Mouse (Mus musculus) hindbrain, embryonic 11.5 days (tissue): ENCODE results near the gene Bcl7b. TPM values are rescaled to one million over a fixed set of nuclear protein-coding genes. Genes with fewer than 3 reads are reported as not detected.
A peak's percentile ranks its signal among the peaks of the same experiment; 100 is the strongest.

Source experiments
- ATAC-seq: fragments of 200-750 bp; cut with Nextera tagmentation; 2 replicates; pipeline ENCODE4 v1.8.0; 2017; ENCODE audit warnings: mild to moderate bottlenecking, moderate TSS enrichment, moderate library complexity; ENCODE audit not compliant: low FRiP score
- DNase-seq: peaks from one replicate; pipeline ENCODE4 v3.0.0-alpha.2; 2015; ENCODE audit warnings: low spot score
- H3K27ac ChIP-seq: fragments of 300-500 bp; sonication (generic); 2 replicates; pipeline ENCODE4 v1.5.1; 2014; ENCODE audit warnings: mild to moderate bottlenecking, low read depth, low read length
- H3K27me3 ChIP-seq: fragments of 300-500 bp; sonication (generic); 2 replicates; pipeline ENCODE4 v1.6.1; 2014; ENCODE audit warnings: mild to moderate bottlenecking, low read length, moderate library complexity, mixed read lengths; ENCODE audit not compliant: control insufficient read depth, insufficient read depth
- H3K36me3 ChIP-seq: fragments of 300-500 bp; sonication (generic); 2 replicates; pipeline ENCODE4 v1.6.1; 2014; ENCODE audit warnings: mild to moderate bottlenecking, low read length, moderate library complexity, mixed read lengths; ENCODE audit not compliant: control insufficient read depth, insufficient read depth
- H3K4me1 ChIP-seq: fragments of 300-500 bp; sonication (generic); replicated peaks from 2 replicates; pipeline ENCODE4 v1.6.1; 2014; ENCODE audit warnings: low read length, mixed read lengths; ENCODE audit not compliant: control insufficient read depth, insufficient read depth
- H3K4me2 ChIP-seq: fragments of 300-500 bp; sonication (generic); replicated peaks from 2 replicates; pipeline ENCODE4 v1.6.1; 2014; ENCODE audit warnings: mild to moderate bottlenecking, low read depth, low read length
- H3K4me3 ChIP-seq: fragments of 300-500 bp; sonication (generic); 2 replicates; pipeline ENCODE4 v1.5.1; 2014; ENCODE audit warnings: low read depth, low read length
- H3K9ac ChIP-seq: fragments of 300-500 bp; sonication (generic); 2 replicates; pipeline ENCODE4 v1.6.1; 2014; ENCODE audit warnings: low read depth, low read length
- H3K9me3 ChIP-seq: fragments of 300-500 bp; sonication (generic); 2 replicates; pipeline ENCODE4 v1.6.1; 2016; ENCODE audit warnings: low read length; ENCODE audit not compliant: control insufficient read depth
- WGBS: fragments of 180-500 bp; shearing (Covaris S2); extraction: QIAGEN DNeasy Blood & Tissue Kit; methylation state at CpG from one replicate; pipeline ENCODE4 v1.1.7; 2014; 5-methylcytosine and 5-hydroxymethylcytosine counted together
- polyA plus RNA-seq: library from polyadenylated mRNA; unstranded; fragments of >200 nt; fragmentation: Nextera tagmentation; extraction: Ambion mirVana; gene quantifications from 2 replicates; pipeline ENCODE4 v1.2.1, GENCODE M21; 2014

Bcl7b gene
- polyA plus RNA-seq, 1 experiment from 2014 or later: 35.9 TPM

DNA sequence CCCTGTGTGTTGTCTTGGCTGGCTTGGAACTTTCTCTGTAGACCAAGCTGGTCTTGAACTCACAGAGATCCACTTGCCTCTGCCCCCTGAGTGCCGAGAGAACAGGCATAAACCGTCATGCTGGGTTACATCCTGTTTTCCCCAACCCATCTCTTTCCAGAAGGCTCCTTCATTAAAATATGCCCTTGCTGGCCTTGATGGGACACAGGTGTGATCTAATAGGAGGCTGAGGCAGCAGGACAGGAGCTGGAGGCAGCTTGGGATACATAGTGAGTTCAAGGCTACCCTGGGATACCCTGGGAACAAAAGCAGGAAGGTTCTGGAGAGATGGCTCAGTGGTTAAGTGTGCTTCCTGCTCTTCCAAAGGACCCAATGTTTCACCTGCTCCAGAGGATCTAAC lies 28.2 kb upstream of the Bcl7b start:
- DNase-seq: no peak
- WGBS: 74% methylated on average over 2 of the region's 2 CpGs
- ATAC-seq: no peak

DNA sequence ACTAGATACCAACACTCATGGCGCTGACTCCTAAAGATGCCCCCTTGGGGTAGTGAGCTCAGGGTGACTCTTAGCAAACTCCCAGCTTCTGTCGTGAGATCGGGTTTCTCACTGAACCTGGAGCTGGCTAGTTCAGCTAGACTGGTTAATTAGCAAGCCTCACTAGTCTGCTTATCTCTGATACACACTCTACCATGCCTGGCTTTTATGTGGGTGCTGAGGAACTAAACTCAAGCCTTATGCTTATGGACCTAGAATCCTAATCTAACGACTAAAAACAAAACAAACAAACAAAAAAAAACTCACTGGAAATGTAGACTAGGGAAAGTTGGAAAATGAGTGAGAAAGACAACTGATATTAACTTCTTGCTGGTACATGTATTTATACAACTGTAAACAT lies 23.6 kb upstream of the Bcl7b start:
- H3K27ac ChIP-seq: no peak overlapping the region
- H3K4me1 ChIP-seq: no peaks in the 10 kb centered on the region
- DNase-seq (no peak), ATAC-seq (no peak)
- no peaks in the 10 kb centered on the region for H3K9me3 ChIP-seq
- no peaks in the 10 kb centered on the region for H3K36me3 ChIP-seq
- H3K4me3 ChIP-seq: no peak overlapping the region
- 66% methylated on average over 4 of the region's 4 CpGs for WGBS
- no peak overlapping the region for H3K9ac ChIP-seq
- no peaks in the 10 kb centered on the region for H3K27me3 ChIP-seq
- no peak overlapping the region for H3K4me2 ChIP-seq

More for the DNA sequence above, 28.2 kb upstream of the Bcl7b start:
- H3K36me3 ChIP-seq: no peaks in the 10 kb centered on the region
- H3K4me3 ChIP-seq: no peak overlapping the region
- no peak overlapping the region for H3K27ac ChIP-seq
- H3K27me3 ChIP-seq: no peaks in the 10 kb centered on the region
- H3K9me3 ChIP-seq: no peaks in the 10 kb centered on the region
- no peak overlapping the region for H3K4me2 ChIP-seq
- no peaks in the 10 kb centered on the region for H3K4me1 ChIP-seq
- no peak overlapping the region for H3K9ac ChIP-seq

DNA sequence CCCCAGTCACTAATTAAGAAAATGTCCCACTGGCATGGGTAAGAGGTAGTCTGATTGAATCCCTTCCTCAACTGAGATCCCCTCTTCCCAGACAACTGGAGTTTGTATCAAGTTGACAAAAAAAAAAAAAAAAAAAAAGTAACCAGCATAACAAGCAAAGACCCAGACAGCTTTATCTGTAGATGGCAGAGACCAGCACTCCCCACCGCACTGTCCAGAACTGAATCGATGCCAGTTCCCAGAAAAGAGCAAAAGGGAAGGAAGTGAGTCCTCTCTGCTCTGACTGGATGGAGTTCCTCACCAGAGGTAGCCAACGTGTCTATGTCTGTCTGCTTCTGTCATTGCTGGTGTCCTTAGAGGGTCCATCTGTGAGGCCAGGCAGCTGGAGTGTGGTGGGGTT lies 22.6 kb upstream of the Bcl7b start:
- ATAC-seq: no peak
- no peak for DNase-seq
- Histone ChIP-seq H3K4me3 (no peak overlapping the region), H3K36me3 (no peaks in the 10 kb centered on the region), H3K27me3 (no peaks in the 10 kb centered on the region), H3K9me3 (no peaks in the 10 kb centered on the region), H3K9ac (no peak overlapping the region), H3K27ac (no peak overlapping the region), H3K4me2 (no peak overlapping the region), H3K4me1 (no peaks in the 10 kb centered on the region)
- 73% methylated on average over 3 of the region's 3 CpGs for WGBS

DNA sequence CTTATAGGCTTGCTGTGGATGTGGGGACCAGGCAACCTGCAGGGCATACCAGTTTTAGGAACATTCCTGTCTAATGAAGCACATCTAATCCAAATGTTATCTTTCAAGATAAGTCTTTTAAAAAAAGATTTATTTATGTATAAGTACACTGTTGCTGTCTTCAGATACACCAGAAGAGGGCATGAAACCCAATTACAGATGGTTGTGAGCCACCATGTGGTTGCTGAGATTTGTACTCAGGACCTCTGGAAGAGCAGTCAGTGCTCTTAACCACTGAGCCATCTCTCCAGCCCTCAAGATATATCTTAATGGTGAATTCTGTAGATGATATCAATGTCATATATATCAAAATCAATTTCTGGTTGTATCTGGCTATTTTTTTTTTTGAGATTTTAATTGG lies 22.1 kb upstream of the Bcl7b start:
- no peaks in the 10 kb centered on the region for H3K4me1 ChIP-seq
- no peaks in the 10 kb centered on the region for H3K27me3 ChIP-seq
- H3K9ac ChIP-seq: no peak overlapping the region
- no peaks in the 10 kb centered on the region for H3K36me3 ChIP-seq
- ATAC-seq (no peak), DNase-seq (no peak)
- no peak overlapping the region for H3K27ac ChIP-seq
- H3K4me2 ChIP-seq: no peak overlapping the region
- H3K4me3 ChIP-seq: no peak overlapping the region
- no peaks in the 10 kb centered on the region for H3K9me3 ChIP-seq

DNA sequence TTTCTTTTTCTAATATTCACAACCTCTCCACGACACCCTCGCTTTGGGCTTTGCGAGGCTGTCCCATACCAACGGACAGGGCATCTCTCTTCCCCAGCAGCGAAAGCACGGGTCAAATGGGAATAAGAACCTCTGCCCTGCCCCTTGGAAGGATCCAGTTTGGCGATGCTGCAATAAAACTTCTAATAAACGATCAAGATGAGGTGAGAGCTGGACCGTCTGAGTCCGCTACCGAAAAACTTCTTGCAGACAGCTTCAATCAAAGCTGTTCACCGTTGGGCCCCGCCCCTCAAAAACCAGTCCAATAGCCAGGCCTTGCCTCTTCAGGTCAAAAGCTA lies 19.4 kb upstream of the Bcl7b start:
- H3K9me3 ChIP-seq: no peaks in the 10 kb centered on the region
- DNase-seq: no peak
- no peaks in the 10 kb centered on the region for H3K36me3 ChIP-seq
- H3K4me3 ChIP-seq: peak overlapping the region; percentile 65
- peak overlapping the region; percentile 50; the same call in 1 of the 2 replicates for H3K9ac ChIP-seq
- H3K27ac ChIP-seq: no peak overlapping the region; the same call in 1 of the 2 replicates
- WGBS: under 1% methylated on average over 13 of the region's 13 CpGs
- H3K4me1 ChIP-seq: no peaks in the 10 kb centered on the region
- no peaks in the 10 kb centered on the region for H3K27me3 ChIP-seq
- H3K4me2 ChIP-seq: peak overlapping the region; percentile 59
- ATAC-seq: no peak

DNA sequence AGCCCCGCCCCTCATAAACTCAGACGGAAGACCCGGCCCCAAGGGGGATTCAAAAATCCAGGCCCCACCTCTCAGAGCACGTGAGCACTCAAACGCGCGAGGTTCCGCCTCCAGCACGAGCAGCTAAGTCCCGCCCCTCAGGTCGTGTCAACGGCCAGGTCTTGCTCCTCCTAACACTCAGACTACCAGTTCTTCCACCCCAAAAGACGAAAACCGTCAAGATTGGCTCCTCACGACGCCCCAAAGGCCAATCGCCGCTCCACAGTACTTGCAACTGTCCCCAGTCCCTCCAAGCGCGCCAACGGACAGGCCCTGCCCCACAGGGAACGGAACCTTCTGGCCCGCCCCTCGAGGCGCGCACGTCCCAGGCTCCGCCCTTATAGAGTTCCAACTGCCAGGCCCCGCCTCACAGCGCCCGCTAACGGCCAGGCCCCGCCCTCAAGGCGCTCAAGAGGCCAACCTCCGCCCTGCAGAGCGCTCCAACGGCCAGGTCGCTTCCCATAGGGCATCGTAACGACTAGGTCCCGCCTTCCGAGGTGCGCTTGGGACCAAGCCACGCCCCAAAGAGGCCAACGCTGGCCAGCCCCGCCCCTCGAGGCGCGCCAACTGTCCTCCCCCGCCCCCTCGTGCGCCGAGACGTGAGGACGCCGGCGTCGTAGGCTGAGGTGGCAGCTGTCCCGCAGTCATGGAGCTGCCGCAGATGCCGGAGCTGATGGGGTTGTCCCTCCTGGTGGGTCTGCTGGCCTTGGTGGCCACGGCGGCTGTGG lies 18.8 kb upstream of the Bcl7b start, which contains the start of gene Tbl2:
Gene Tbl2 (plus strand): TSS at position 605 of the 767 bp plus-strand sequence.
- Histone ChIP-seq H3K9me3 (no peaks in the 10 kb centered on the region), H3K4me1 (no peaks in the 10 kb centered on the region), H3K9ac (peak within 1 kb of the TSS; percentile 73), H3K4me2 (peak within 1 kb of the TSS; percentile 61), H3K4me3 (peak within 1 kb of the TSS; percentile 65), H3K27me3 (no peaks in the 10 kb centered on the region), H3K36me3 (no peaks in the 10 kb centered on the region), H3K27ac (peak within 1 kb of the TSS; percentile 86)
- peak; percentile 99 for ATAC-seq
- WGBS: under 1% methylated on average over 57 of the region's 63 CpGs
- peak; percentile 99 for DNase-seq

DNA sequence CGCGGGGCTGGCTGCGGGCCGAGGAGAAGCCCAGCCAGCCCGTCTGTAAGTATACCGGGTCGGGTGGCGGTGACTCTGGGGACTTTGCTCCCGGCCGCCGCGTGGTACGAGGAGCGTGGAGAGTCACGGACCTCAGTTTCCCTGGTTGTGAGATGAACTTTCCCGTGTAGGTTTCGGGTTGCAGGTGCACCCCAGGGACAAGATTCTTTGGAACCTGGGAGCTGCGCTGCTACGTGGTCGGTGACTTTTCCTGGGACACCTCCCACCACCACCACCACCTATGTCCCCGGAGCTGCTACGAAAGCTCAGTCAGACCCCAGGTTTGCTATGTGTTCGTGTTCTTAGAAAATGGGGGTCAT lies 18.3 kb upstream of the Bcl7b start:
- 1% methylated on average over 22 of the region's 23 CpGs for WGBS
- Histone ChIP-seq H3K27ac (peak overlapping the region; percentile 51; the same call in 1 of the 2 replicates), H3K4me1 (no peaks in the 10 kb centered on the region), H3K36me3 (no peaks in the 10 kb centered on the region), H3K9me3 (no peaks in the 10 kb centered on the region), H3K4me2 (peak overlapping the region; percentile 61), H3K27me3 (no peaks in the 10 kb centered on the region), H3K4me3 (peak overlapping the region; percentile 65), H3K9ac (peak overlapping the region; percentile 73)
- DNase-seq (no peak), ATAC-seq (no peak)

DNA sequence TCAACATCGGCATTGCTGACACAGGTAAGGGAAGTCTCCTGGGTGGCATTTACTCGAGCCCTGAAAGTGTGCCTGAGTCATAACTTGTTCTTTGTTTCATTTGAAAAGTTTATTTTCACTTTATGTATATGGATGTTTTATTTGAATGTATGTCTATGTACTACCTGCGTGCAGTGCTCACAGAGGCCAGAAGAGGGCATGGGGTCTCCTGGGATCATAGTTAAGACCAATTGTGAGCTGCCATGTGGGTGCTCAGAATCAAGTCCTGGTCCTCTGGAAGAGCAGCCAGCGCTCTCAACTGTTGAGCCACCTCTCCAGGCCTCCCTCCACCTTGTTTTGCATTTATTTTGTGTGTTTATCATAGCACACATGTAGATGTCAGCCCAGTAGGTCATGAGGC lies 11.6 kb upstream of the Bcl7b start:
- H3K27ac ChIP-seq: no peak overlapping the region
- H3K27me3 ChIP-seq: no peaks in the 10 kb centered on the region
- no peaks in the 10 kb centered on the region for H3K9me3 ChIP-seq
- 97% methylated on average over 4 of the region's 4 CpGs for WGBS
- no peak overlapping the region for H3K4me2 ChIP-seq
- peaks cover 15% of the 10 kb centered on the region for H3K36me3 ChIP-seq
- ATAC-seq (no peak), DNase-seq (no peak)
- H3K4me3 ChIP-seq: no peak overlapping the region
- H3K9ac ChIP-seq: no peak overlapping the region
- no peaks in the 10 kb centered on the region for H3K4me1 ChIP-seq

DNA sequence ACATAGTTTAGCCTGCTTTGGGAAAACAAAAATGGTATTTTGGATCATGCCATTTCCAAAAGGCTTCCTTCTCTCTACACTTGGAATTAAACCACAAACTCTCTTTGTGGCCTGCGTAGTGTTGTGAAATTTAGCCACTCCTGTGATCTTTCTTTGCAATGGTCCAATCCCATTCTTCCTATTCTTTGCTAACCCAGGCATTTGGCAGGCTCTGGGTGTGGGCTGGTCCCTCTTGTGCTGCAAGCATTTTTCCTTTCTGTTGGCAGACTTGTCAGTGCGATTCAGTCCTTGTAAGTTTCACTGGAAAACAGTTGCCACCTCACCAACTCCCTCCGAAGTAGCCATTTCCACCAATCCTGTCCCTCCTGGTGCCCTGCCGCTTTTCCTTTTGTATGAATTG lies 6.9 kb upstream of the Bcl7b start:
- no peak for ATAC-seq
- Histone ChIP-seq H3K27me3 (no peaks in the 10 kb centered on the region), H3K9me3 (no peaks in the 10 kb centered on the region), H3K4me1 (no peaks in the 10 kb centered on the region), H3K4me3 (no peak overlapping the region), H3K36me3 (peaks cover 11% of the 10 kb centered on the region), H3K4me2 (no peak overlapping the region), H3K27ac (no peak overlapping the region), H3K9ac (no peak overlapping the region)
- DNase-seq: no peak
- WGBS: 92% methylated on average over 4 of the region's 4 CpGs
